Mouse (Mus musculus): ENCODE results near the gene Mrpl23. TPM values are rescaled to one million over a fixed set of nuclear protein-coding genes. Genes with fewer than 3 reads are reported as not detected.
A peak's percentile ranks its signal among the peaks of the same experiment; 100 is the strongest.

Gene Mrpl23
- polyA plus RNA-seq, 1 experiment from 2014 or later: 16.6 TPM

DNA sequence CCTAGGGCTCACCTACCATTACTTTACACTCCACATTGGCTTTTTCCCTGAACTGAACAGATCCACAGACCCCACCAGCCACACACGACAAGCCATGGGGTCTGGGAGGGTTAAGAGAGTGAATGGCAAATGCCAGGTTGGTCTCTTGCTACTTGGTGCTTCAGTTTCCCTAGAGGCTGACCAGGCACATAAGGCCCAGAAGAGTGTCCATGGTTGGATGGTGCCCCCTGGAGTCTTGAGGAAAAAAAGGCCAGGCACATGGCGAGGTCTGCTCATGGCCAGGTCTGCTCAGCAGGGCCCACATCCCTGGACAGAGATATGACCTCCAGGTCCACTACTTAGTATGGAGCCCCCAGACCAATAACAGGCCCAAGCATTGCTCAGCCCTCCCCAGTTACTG lies 34.7 kb upstream of the Mrpl23 start:
- no peak overlapping the region for H3K9ac ChIP-seq (ENCODE audit: low read length)
- H3K36me3 ChIP-seq (ENCODE audit: control insufficient read depth, insufficient read depth, low read length): no peaks in the 10 kb centered on the region
- no peaks in the 10 kb centered on the region for H3K4me1 ChIP-seq (ENCODE audit: control insufficient read depth, insufficient read depth, low read length)
- DNase-seq (ENCODE audit: low spot score, missing footprints): no peak
- H3K9me3 ChIP-seq (ENCODE audit: control insufficient read depth, low read length): no peaks in the 10 kb centered on the region
- WGBS: 93% methylated on average over 2 of the region's 2 CpGs
- H3K27ac ChIP-seq (ENCODE audit: low read depth, low read length): no peak overlapping the region
- H3K27me3 ChIP-seq (ENCODE audit: control insufficient read depth, insufficient read depth, low read length): no peaks in the 10 kb centered on the region
- H3K4me2 ChIP-seq: no peak overlapping the region
- ATAC-seq (ENCODE audit: low FRiP score): no peak
- no peak overlapping the region for H3K4me3 ChIP-seq (ENCODE audit: low read depth, low read length)

DNA sequence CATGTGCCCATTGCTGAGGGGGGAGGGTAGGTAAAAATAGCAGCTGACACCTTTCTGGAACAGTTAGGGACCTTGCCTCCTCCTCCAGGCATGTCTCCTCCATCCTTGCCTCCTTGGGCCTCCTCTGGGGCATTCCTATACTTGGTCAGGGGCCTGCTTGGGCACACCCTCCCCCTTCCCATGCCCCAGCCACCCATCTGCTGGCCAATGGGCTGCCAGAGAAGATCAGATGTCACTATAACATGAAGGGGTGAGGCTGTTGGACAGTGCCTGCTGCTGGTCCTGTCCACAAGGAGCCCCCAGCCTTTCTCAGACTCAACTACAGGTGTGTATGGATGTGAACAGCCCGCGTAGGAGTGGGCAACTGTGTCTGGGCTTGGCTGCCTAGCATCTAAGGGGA lies 33.9 kb upstream of the Mrpl23 start, which contains the start of gene Tnnt3:
Tnnt3 (plus strand) TSS at position 262 of the 400 bp plus-strand sequence.
- no peak within 1 kb of the TSS for H3K4me3 ChIP-seq (ENCODE audit: low read depth, low read length)
- H3K27me3 ChIP-seq (ENCODE audit: control insufficient read depth, insufficient read depth, low read length): no peaks in the 10 kb centered on the region
- WGBS: 73% methylated on average over 2 of the region's 2 CpGs
- no peaks in the 10 kb centered on the region for H3K36me3 ChIP-seq (ENCODE audit: control insufficient read depth, insufficient read depth, low read length)
- no peak within 1 kb of the TSS for H3K9ac ChIP-seq (ENCODE audit: low read length)
- H3K4me2 ChIP-seq: no peak within 1 kb of the TSS
- DNase-seq (ENCODE audit: low spot score, missing footprints) (no peak), ATAC-seq (ENCODE audit: low FRiP score) (no peak)
- H3K27ac ChIP-seq (ENCODE audit: low read depth, low read length): no peak within 1 kb of the TSS
- H3K4me1 ChIP-seq (ENCODE audit: control insufficient read depth, insufficient read depth, low read length): no peaks in the 10 kb centered on the region
- no peaks in the 10 kb centered on the region for H3K9me3 ChIP-seq (ENCODE audit: control insufficient read depth, low read length)

DNA sequence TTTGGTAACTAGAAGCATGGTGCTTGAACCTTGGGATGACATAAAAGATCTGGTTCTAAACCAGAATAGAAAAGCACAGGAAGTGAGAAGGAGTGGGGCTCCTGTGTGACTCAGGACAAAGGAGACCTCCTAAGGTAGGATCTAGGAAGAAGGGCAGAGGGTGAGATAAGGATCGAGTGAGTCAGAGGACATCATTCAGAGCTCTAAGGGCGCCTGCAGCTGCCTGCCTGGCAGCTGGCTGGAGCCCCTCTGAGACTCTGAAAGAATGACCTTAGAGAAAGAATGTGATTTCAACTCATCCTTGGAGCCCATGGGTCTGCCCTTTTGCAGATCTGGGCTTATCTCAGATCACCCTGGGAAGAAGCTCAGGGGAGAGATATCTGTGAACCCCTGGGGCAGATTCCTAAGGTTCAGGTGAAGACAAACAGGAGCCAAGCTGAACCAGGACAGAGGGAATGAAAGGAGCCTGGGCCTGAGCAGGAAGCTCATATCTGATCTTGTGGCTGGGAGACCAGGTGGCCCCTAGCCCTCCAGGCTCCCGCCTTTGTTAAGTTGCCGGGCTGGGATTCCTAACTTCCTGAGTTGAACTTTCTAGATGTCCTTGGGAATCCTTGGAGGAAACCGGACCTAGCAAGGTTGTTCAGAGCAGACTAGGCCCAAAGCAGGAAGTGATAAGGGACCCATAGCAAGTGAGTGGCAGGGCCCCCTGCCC lies 33.3 kb upstream of the Mrpl23 start:
- Histone ChIP-seq H3K36me3 (ENCODE audit: control insufficient read depth, insufficient read depth, low read length) (no peaks in the 10 kb centered on the region), H3K9ac (ENCODE audit: low read length) (no peak overlapping the region), H3K27ac (ENCODE audit: low read depth, low read length) (no peak overlapping the region), H3K4me1 (ENCODE audit: control insufficient read depth, insufficient read depth, low read length) (no peaks in the 10 kb centered on the region), H3K9me3 (ENCODE audit: control insufficient read depth, low read length) (no peaks in the 10 kb centered on the region), H3K4me3 (ENCODE audit: low read depth, low read length) (no peak overlapping the region), H3K27me3 (ENCODE audit: control insufficient read depth, insufficient read depth, low read length) (no peaks in the 10 kb centered on the region), H3K4me2 (no peak overlapping the region)
- no peak for DNase-seq (ENCODE audit: low spot score, missing footprints)
- ATAC-seq (ENCODE audit: low FRiP score): no peak
- 77% methylated on average over 5 of the region's 5 CpGs for WGBS

DNA sequence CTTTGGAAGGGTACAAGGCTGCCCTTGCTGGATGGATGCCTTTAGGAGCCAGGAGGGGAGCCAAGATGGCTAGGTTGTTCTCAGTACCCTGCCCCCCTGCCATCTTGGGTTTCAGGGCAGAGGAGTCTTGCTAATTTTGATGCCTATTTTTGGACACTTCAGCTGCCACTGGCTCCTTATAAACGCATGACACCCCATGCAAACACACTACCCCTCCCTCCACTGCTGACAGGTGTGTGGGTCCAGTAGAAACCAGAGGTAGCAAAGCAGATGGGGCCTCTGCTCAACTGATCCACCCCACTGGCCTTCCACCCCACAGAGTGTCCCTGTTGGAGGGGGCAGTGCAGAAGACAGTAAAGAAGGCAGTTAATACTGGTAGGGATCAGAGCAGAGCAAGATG lies 32.5 kb upstream of the Mrpl23 start:
- Histone ChIP-seq H3K27me3 (ENCODE audit: control insufficient read depth, insufficient read depth, low read length) (no peaks in the 10 kb centered on the region), H3K9ac (ENCODE audit: low read length) (no peak overlapping the region), H3K9me3 (ENCODE audit: control insufficient read depth, low read length) (no peaks in the 10 kb centered on the region), H3K27ac (ENCODE audit: low read depth, low read length) (no peak overlapping the region), H3K4me1 (ENCODE audit: control insufficient read depth, insufficient read depth, low read length) (no peaks in the 10 kb centered on the region), H3K36me3 (ENCODE audit: control insufficient read depth, insufficient read depth, low read length) (no peaks in the 10 kb centered on the region), H3K4me2 (no peak overlapping the region), H3K4me3 (ENCODE audit: low read depth, low read length) (no peak overlapping the region)
- WGBS: 96% methylated on average over 1 of the region's 1 CpGs
- DNase-seq (ENCODE audit: low spot score, missing footprints) (no peak), ATAC-seq (ENCODE audit: low FRiP score) (no peak)

DNA sequence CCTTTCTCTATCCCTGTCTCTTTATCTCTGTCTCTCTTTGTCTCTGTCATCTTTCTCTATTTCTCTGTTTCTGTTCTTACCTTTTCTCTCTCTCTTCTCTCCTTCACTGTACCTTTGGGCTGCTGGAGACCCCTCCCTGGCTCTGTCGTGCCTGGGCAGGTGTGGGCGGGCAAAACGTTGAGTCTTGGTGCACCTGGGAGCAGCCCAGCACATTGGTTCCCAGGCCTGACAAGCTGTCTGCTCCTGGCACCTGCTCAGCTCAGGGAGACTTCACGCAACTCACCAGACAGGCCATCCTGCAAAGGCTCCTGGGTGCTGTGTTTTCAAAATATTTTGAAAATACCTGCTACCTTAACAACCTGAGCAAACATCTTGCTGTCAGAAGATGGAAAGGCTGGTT lies 29.3 kb upstream of the Mrpl23 start:
- Histone ChIP-seq H3K9me3 (ENCODE audit: control insufficient read depth, low read length) (no peaks in the 10 kb centered on the region), H3K4me1 (ENCODE audit: control insufficient read depth, insufficient read depth, low read length) (peaks cover 15% of the 10 kb centered on the region), H3K4me2 (no peak overlapping the region), H3K4me3 (ENCODE audit: low read depth, low read length) (no peak overlapping the region), H3K9ac (ENCODE audit: low read length) (no peak overlapping the region), H3K36me3 (ENCODE audit: control insufficient read depth, insufficient read depth, low read length) (no peaks in the 10 kb centered on the region), H3K27ac (ENCODE audit: low read depth, low read length) (no peak overlapping the region), H3K27me3 (ENCODE audit: control insufficient read depth, insufficient read depth, low read length) (no peaks in the 10 kb centered on the region)
- ATAC-seq (ENCODE audit: low FRiP score) (no peak), DNase-seq (ENCODE audit: low spot score, missing footprints) (no peak)
- 79% methylated on average over 4 of the region's 4 CpGs for WGBS

DNA sequence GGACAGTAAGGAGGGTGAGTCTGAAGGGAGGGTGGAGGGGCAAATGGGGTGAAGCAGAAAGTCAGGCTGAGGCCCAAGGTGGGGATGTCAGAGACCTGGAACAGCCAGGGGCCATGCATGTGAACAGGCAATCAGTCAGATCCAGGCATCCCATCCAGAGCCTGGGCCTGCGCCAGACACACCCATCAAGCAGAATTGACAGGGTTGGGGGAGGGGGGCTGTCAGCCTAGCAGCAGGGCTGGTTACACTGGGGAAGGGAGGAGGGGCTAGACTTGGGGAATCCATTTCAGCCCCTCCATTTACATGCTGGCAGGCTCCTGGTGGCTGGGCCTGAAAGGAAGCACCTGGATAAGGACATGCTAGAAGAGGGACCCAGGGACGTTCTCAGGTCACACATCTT lies 26.5 kb upstream of the Mrpl23 start:
- no peak overlapping the region for H3K4me2 ChIP-seq
- WGBS: 26% methylated on average over 2 of the region's 2 CpGs
- peak; percentile 61 for ATAC-seq (ENCODE audit: low FRiP score)
- no peak overlapping the region for H3K9ac ChIP-seq (ENCODE audit: low read length)
- no peak overlapping the region for H3K27ac ChIP-seq (ENCODE audit: low read depth, low read length)
- H3K9me3 ChIP-seq (ENCODE audit: control insufficient read depth, low read length): no peaks in the 10 kb centered on the region
- H3K4me1 ChIP-seq (ENCODE audit: control insufficient read depth, insufficient read depth, low read length): peaks cover 27% of the 10 kb centered on the region
- DNase-seq (ENCODE audit: low spot score, missing footprints): no peak
- H3K36me3 ChIP-seq (ENCODE audit: control insufficient read depth, insufficient read depth, low read length): no peaks in the 10 kb centered on the region
- no peaks in the 10 kb centered on the region for H3K27me3 ChIP-seq (ENCODE audit: control insufficient read depth, insufficient read depth, low read length)
- H3K4me3 ChIP-seq (ENCODE audit: low read depth, low read length): no peak overlapping the region

DNA sequence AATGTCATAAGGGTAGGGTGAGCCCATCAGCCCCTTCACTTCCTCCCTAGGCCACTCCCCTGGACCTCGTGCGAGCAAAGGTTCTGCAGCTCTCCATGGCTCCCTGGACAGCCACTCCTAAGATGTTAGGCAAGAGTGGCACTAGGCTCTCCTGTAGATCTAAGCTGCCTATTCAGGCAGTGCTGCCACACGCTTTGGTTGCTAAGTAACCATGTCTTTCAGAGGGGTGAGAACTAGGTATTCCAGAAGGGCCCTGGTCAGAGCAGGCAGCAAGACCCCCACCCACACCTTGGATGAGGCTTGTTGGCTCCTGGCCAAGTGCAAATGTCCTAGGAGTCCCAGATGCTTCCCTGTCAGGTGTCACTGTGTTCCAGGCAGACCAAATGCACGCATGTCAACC lies 26.0 kb upstream of the Mrpl23 start:
- Histone ChIP-seq H3K27me3 (ENCODE audit: control insufficient read depth, insufficient read depth, low read length) (no peaks in the 10 kb centered on the region), H3K4me3 (ENCODE audit: low read depth, low read length) (no peak overlapping the region), H3K4me1 (ENCODE audit: control insufficient read depth, insufficient read depth, low read length) (peaks cover 27% of the 10 kb centered on the region), H3K9me3 (ENCODE audit: control insufficient read depth, low read length) (no peaks in the 10 kb centered on the region), H3K27ac (ENCODE audit: low read depth, low read length) (no peak overlapping the region), H3K36me3 (ENCODE audit: control insufficient read depth, insufficient read depth, low read length) (no peaks in the 10 kb centered on the region), H3K4me2 (no peak overlapping the region), H3K9ac (ENCODE audit: low read length) (no peak overlapping the region)
- 21% methylated on average over 4 of the region's 4 CpGs for WGBS
- no peak for DNase-seq (ENCODE audit: low spot score, missing footprints)
- ATAC-seq (ENCODE audit: low FRiP score): peak; percentile 60

DNA sequence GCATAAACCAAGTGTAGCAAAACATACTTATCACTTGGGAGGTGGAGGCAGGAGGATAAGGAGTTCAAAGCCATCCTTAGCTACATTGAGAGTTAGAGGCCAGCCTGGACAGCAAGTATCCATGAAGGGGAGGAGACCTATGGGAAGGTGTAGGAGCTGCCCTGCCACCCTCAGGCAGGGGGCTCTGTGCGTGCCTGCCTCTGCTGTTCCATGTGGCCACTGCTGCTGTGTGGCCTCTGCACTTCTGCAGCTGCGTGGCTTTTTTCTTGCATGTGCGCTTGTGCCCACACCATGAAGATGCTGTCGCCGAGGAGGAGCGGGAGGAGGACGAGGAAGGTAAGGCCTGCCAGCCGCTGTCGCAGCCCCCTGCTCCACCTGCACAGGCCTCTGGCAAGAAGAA lies 25.0 kb upstream of the Mrpl23 start:
- ATAC-seq (ENCODE audit: low FRiP score): no peak
- Histone ChIP-seq H3K4me1 (ENCODE audit: control insufficient read depth, insufficient read depth, low read length) (peaks cover 27% of the 10 kb centered on the region), H3K9ac (ENCODE audit: low read length) (no peak overlapping the region)

DNA sequence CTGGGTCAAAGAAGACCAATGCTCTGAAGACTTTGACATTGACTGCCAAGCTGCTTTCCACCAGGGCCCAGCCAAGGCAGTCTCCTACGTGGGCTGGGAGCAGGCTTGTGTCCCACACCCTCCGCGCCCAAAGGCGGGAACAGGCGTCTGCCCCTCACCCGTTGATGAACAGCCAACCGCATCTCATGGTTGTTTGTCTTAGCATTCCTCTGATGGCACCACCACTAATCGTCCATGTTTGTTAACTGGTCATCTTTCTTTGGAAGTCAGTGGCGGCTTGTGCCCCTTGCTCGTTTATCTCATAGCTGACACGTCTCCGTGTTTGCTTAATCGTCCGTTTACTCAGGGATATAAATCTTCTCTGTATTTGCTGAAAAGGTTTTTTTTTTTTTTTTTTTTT lies 23.0 kb upstream of the Mrpl23 start:
- peak overlapping the region; percentile 56 for H3K27ac ChIP-seq (ENCODE audit: low read depth, low read length)
- peak; percentile 88 for DNase-seq (ENCODE audit: low spot score, missing footprints)
- H3K36me3 ChIP-seq (ENCODE audit: control insufficient read depth, insufficient read depth, low read length): no peaks in the 10 kb centered on the region
- H3K4me3 ChIP-seq (ENCODE audit: low read depth, low read length): no peak overlapping the region
- H3K4me1 ChIP-seq (ENCODE audit: control insufficient read depth, insufficient read depth, low read length): peaks cover 27% of the 10 kb centered on the region
- H3K27me3 ChIP-seq (ENCODE audit: control insufficient read depth, insufficient read depth, low read length): no peaks in the 10 kb centered on the region
- H3K4me2 ChIP-seq: no peak overlapping the region
- H3K9ac ChIP-seq (ENCODE audit: low read length): no peak overlapping the region; the same call in 1 of the 2 replicates
- 0 out of 2 replicates have a peak, but pooled peaks have one; percentile 22 for ATAC-seq (ENCODE audit: low FRiP score)
- H3K9me3 ChIP-seq (ENCODE audit: control insufficient read depth, low read length): no peaks in the 10 kb centered on the region
- 43% methylated on average over 14 of the region's 14 CpGs for WGBS

More for the DNA sequence above, 25.0 kb upstream of the Mrpl23 start:
- no peaks in the 10 kb centered on the region for H3K9me3 ChIP-seq (ENCODE audit: control insufficient read depth, low read length)
- H3K36me3 ChIP-seq (ENCODE audit: control insufficient read depth, insufficient read depth, low read length): no peaks in the 10 kb centered on the region
- H3K27ac ChIP-seq (ENCODE audit: low read depth, low read length): no peak overlapping the region
- no peak overlapping the region for H3K4me2 ChIP-seq
- no peaks in the 10 kb centered on the region for H3K27me3 ChIP-seq (ENCODE audit: control insufficient read depth, insufficient read depth, low read length)
- 91% methylated on average over 9 of the region's 9 CpGs for WGBS
- DNase-seq (ENCODE audit: low spot score, missing footprints): no peak
- H3K4me3 ChIP-seq (ENCODE audit: low read depth, low read length): no peak overlapping the region

All from midbrain, embryonic 11.5 days (tissue).